Mouse (Mus musculus) bone marrow, adult 2 months (tissue): ENCODE results near the gene Itga6. TPM values are rescaled to one million over a fixed set of nuclear protein-coding genes. Genes with fewer than 3 reads are reported as not detected.
"Not testable (repeated sequence)": the region's sequence is repeated elsewhere in the genome, so short reads cannot be mapped to it uniquely, and the experiment has no call there.

ENCODE experiments used
- H3K27ac ChIP-seq: fragments of 200-500 bp; 2 replicates; pipeline ENCODE4 v1.5.1; 2012; ENCODE audit warnings: low read depth, mild to moderate bottlenecking, control low read depth, inconsistent platforms, low read length; ENCODE audit not compliant: control insufficient read depth, poor library complexity, insufficient read depth
- H3K4me1 ChIP-seq: fragments of 200-500 bp; 2 replicates; pipeline ENCODE4 v1.6.1; 2011; ENCODE audit warnings: low read length; ENCODE audit not compliant: control insufficient read depth, insufficient read depth
- H3K4me3 ChIP-seq: fragments of 200-500 bp; replicated peaks from 2 replicates; pipeline ENCODE3; 2011; ENCODE audit warnings: mild to moderate bottlenecking, low read depth, low read length, control low read depth; ENCODE audit not compliant: control insufficient read depth
- CTCF ChIP-seq: fragments of 200-500 bp; IDR thresholded peaks from 2 replicates; pipeline ENCODE4 v1.5.1; 2011; ENCODE audit warnings: low read length, control low read depth; ENCODE audit not compliant: control insufficient read depth, insufficient read depth
- POLR2A ChIP-seq: fragments of 200-500 bp; IDR thresholded peaks from 2 replicates; pipeline ENCODE4 v1.6.1; 2011; ENCODE audit warnings: low read depth, mild to moderate bottlenecking, control low read depth, low read length, borderline replicate concordance; ENCODE audit not compliant: control insufficient read depth
- WGBS: fragments of 180-500 bp; shearing (Covaris S2); methylation state at CpG from one replicate; pipeline ENCODE4 v1.1.7; 2018; 5-methylcytosine and 5-hydroxymethylcytosine counted together
- polyA plus RNA-seq: library from polyadenylated mRNA; stranded (reverse); fragments of >200 nt; gene quantifications from 2 replicates; pipeline ENCODE4 v1.2.4, GENCODE M21; 2011; ENCODE audit warnings: low replicate concordance; ENCODE audit not compliant: missing spikeins, insufficient read depth, insufficient read length

Gene Itga6
- polyA plus RNA-seq, 1 experiment, result 38.3 TPM

DNA sequence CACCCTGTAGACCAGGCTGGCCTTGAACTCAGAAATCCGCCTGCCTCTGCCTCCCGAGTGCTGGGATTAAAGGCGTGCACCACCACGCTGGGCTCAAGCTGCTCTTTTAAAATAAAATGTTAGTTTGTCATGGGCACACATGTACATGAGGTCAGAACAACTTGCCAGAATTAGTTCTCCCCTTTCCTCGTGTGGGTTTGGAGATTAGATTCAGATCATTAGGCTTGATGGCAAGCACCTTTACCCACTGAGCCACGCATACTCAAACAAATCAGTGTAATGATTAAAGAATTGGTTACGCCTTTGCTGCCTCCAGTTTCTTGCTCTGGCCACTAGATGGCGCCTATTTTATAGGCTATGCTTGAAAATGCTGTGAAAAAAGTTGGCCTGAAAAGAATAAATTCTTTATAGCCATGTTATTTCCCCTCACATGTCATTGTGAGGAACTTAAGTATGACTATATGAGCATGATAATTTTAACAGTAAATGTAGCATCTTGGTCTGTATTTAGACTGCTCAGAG, 153.0 kb downstream of the Itga6 start:
- 47% methylated on average over 8 of the region's 8 CpGs for WGBS
- Histone ChIP-seq H3K4me1 (no peaks in the 10 kb centered on the region), H3K4me3 (no peak overlapping the region), H3K27ac (no peak overlapping the region)
- no peak for TF ChIP-seq POLR2A
- TF ChIP-seq CTCF, result 0 out of 2 replicates have a peak, but pooled peaks have one; percentile 14

- Histone ChIP-seq H3K4me3 (no peak overlapping the region), H3K27ac (no peak overlapping the region), H3K4me1 (no peaks in the 10 kb centered on the region)
- TF ChIP-seq CTCF (no peak), POLR2A (no peak)
- 88% methylated on average over 15 of the region's 15 CpGs for WGBS
Measured at GRCm38 (mm10) chr2:71899886-71900285, 154.5 kb downstream of the Itga6 start.

DNA sequence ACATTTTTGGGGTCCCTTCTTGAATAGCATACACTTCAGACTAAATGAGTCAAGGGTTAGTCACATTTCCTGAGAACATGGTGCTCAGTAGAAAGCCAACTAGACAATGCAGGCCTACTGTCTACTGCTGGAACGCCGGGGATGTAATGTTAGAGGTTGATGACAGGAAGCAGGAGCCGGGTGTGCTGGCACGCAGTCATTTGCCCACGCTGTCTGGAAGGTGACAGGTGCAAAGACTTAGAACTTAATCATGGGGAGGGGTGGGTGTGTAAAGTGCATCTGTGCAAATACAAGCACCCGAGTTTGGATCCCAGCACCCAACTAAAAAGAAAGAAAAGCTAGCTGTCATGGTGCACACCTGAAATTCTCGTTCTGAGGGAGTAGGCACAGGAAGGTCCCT, 159.7 kb downstream of the Itga6 start:
- Histone ChIP-seq H3K4me3 (no peak overlapping the region), H3K4me1 (no peaks in the 10 kb centered on the region), H3K27ac (no peak overlapping the region)
- 72% methylated on average over 7 of the region's 7 CpGs for WGBS
- TF ChIP-seq POLR2A (no peak), CTCF (no peak)

- 83% methylated on average over 8 of the region's 8 CpGs for WGBS
- H3K27ac ChIP-seq, H3K4me1 ChIP-seq, H3K4me3 ChIP-seq: not testable (repeated sequence)
Measured at GRCm38 (mm10) chr2:71906356-71906755, 160.9 kb downstream of the Itga6 start.

Other genes starting within 250 kb of the Itga6 start
- gene Dlx1, start 217.5 kb upstream of the Itga6 start, polyA plus RNA-seq, result 0.75 TPM in 1 of 2 replicates, not detected in the other
- not detected in 2 replicates for gene Dlx2, start 198.9 kb upstream of the Itga6 start, polyA plus RNA-seq
- gene Pdk1, start 127.6 kb downstream of the Itga6 start, polyA plus RNA-seq, result 9.5 and 24.1 TPM in 2 replicates
- gene Rapgef4, start 235.6 kb downstream of the Itga6 start, polyA plus RNA-seq, result 1.9 and 4.9 TPM in 2 replicates